Mouse (Mus musculus): ENCODE data around the gene Skp1a.

The Skp1a gene

DNA sequence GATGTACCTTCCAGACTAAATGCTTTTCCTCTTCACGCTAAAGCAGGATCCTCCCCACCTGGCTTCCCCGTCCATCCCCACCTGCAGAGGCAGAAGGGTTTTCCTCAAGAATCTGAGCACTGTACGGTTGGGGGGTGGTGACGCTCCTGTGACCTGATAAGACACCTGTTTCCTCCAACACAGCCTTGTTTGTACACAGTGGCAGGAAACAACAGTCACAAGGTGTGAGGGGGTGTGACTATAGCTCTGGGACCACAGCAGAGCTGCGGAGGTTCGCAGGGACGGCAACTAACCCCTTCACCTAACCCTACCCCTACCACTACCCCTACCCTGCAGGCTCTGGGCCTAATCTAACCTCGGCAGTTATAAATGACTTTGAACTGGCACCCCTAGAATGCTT, 43.6 kb downstream of the Skp1a start:
- in situ Hi-C loops (cut with MboI; ENCODE audit: unreplicated experiment in 2 of 2), result no loop called here

GRCm38 (mm10) chr11:52275774-52276555, 44.2 kb downstream of the Skp1a start:
- in situ Hi-C loops (cut with MboI; ENCODE audit: unreplicated experiment in 2 of 2), result no loop called here

GRCm38 (mm10) chr11:52276961-52277391, 45.2 kb downstream of the Skp1a start:
- in situ Hi-C loops (cut with MboI; ENCODE audit: unreplicated experiment in 2 of 2), result no loop called here

DNA sequence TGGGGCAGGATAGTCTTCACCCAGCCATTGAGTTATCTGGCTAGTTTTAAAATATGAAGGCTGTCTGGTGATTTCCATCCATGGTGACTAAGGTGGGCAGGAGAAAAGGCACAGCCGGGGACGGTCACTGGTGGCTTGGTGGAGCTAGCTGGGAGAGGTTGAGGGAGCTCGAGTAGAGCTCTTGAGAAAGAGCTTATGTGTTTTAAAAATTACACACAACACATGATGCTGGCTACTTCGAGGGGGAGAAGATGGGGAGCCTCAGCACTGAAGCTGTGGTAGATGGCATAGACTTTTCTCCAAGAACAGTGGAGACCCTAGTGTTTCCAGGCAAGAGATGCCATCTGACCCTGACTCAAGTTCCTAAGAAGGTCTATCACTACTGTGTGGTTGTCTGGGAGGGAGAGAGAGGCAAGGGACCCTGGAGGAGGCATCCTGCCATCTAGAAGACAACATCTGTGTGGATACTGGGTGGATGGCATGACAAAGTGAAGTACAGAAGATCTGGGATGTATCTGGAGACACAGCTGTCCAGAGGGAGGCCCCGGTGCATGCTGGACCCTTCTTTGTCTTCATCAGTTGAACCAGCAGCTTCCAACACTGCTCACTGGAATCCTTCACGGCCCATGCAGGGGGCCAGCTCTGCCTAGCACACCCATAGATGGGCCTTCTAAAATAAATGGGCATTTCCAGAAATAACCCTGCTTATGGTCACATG, 45.8 kb downstream of the Skp1a start:
- in situ Hi-C loops (cut with MboI; ENCODE audit: unreplicated experiment in 2 of 2), result no loop called here

- in situ Hi-C loops (cut with MboI; ENCODE audit: unreplicated experiment in 2 of 2), result no loop called here
Observed at GRCm38 (mm10) chr11:52278164-52278563, 46.4 kb downstream of the Skp1a start.

DNA sequence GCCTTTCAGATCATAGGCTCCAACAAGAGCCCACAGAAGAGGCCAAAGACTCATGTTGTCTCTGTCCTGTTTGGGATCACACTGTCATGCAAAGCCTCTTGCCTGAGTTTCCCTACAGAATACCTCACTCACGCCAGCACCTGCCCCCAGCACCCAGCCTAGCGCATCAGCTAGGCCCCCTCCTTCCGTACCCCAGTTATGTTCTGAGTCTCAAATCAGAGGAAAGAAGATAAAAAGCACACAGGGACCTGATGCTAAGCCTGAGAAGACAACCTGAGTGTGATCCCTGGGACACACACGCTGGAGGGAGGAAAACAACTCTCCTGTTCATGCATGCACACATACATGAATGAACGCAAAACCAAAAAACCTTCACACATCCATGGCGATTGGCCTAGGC, 47.2 kb downstream of the Skp1a start:
- in situ Hi-C loops (cut with MboI; ENCODE audit: unreplicated experiment in 2 of 2), result no loop called here

DNA sequence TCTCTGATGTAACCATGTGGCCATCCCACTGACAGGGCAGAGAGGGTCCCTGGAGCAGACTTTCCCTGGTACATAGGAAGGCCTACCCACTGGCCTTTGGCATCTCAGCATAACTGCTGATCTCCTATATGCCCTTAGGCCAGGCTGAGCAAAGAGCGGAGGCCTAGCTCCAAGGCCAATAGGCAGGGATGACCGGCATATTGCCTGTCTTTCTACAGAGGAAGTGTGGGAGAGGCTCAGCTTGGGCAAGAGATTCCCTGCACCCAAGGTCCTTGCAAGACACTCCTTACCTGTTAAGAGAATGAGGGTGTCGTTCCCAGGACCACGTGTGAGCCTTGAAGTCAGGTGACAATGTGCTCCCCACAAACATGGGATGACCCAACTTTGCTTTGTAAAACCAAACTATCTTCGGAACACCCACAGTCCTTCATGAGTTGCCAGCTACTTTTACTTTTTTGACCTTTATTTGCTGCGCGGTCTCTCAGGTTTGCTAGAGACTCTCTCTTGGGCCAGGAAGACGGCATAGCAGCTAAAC, 47.9 kb downstream of the Skp1a start:
- in situ Hi-C loops (cut with MboI; ENCODE audit: unreplicated experiment in 2 of 2), result no loop called here

DNA sequence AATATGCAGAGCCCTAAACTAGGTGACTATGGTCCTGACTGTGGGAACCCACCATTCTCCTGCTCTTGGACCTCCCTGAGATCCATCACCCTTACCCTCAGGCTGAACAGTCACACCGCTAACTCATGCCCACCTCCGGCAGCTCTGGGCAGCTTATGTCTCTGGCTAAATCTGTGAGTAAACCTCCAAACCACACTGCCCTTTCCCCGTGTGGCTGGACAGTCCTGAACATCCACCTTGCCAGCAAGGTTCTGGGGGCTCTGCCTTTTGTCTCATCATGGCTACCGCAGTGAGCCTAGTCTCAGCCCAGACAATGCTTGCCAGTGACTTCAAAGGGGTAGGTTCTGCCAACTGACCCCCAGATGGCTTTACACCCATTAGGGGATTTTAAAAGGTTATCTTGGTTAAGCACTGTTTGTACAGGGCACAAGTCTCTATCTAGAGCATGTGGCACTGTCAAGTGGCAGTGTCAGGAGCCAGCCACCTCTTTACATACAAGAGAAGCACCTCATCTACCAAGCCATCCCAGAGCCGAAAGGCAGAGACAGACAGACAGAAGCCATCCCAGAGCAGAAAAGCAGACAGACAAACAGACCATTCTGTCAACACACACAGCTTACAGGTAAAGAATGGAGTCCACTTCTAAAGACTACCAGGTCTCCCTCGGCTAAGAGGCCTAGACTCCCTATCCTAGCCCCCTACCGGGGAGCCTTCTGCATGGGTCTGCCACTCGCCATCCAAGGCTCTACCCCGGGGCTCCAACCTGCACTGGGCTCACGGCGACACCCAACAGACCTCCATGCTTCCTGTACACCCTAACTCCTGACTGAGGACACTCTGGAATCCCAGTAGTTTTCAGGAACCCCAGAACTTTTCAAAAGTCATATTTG, 49.0 kb downstream of the Skp1a start:
- in situ Hi-C loops (cut with MboI; ENCODE audit: unreplicated experiment in 2 of 2), result no loop called here

DNA sequence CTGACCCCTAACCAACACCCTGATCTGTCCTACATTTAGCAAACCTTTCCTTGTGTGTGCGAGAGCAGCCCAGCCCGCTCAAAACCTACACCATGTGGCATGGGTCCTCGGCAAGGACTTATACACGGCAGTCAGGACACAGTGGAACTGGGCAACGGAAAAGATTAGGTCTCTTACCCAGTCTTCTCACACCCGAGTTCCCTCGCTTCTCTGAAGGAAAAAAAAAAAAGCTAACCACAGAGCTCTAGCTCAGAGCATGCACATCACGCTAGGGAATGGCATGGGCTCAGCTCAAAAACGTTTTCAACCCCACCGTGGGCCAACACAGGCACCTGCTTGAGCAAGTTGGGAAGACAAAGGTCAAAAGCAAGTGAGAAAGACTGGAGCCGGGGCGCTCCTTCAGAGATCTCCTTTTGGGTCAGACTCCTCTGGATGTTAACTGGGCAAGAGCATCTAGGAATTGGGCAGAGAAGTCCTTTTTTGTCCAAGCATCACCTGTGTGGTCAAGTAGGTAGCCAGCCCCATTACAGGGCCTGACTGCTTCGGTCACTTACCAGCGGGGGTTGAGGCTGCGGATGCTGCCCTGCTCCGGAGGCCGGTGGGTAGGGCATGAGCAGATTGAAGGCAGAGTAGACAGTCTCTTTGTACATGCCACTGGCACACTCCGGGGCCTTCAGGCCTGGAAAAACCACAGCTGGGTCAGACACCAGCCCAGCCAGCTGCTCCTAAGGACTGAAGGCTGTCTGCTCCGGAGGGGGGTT, 50.0 kb downstream of the Skp1a start:
- in situ Hi-C loops (cut with MboI; ENCODE audit: unreplicated experiment in 2 of 2), result no loop called here

DNA sequence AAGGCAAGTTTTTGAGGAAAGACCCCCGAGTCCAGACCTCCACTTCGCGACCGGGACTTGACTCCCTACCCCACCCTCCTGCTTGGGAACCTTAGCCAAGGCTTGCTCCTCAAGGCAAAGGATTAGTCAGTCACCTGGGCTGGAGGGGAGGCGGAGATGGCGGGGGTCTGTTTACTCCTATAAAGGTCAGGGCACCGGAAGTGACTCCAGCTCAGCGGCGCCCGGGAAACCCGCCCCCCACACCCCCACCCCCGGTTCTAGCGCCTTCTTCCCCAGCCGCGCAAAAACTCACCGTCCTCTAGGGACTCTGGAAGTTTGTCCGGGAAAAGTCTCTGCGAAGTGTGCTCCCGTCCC, 50.6 kb downstream of the Skp1a start:
- in situ Hi-C loops (cut with MboI; ENCODE audit: unreplicated experiment in 2 of 2), result no loop called here

DNA sequence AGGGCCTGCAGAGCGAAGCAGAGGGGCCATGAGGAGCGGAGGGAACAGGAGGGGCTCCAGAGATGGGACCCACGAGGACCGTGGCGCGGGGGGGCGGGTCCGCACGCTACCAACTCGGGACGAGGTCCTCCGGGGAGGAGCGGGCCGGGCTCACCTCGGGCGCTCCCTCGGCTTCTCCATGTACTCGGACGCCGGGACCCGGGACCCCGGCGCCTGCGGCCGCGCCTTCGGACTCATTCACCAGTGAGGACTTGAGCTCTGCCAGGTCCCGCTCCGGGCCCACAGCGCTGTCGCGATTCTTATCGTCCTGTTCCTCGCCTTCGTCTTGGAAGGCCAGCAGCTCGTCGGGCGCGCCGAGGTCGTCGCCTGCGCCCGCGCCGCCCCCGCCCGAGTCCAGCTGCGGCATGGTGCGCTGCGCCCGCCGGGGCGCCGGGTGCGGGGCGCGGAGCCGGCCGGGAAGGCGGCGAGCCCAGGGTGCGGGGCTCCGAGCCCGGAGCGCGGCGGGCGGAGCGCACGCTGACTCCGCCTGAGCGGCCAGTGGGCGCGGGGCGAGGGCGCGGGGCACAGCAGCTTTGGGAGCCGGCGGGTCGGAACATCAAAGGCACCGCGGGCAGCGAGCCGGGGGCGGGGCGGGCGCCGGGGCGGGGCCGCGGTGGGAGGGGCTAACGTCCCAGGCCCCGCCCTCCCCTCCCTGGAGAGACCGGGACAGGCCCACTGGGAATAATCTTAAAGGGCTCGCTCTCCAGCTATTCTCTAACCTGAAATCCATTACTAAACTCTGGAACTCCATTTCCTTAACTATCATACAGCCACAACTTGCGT, 51.2 kb downstream of the Skp1a start, which contains the start of gene Tcf7:
Tcf7 (minus strand) TSS at position 241 of the 822 bp plus-strand sequence.
- in situ Hi-C loops (cut with MboI; ENCODE audit: unreplicated experiment in 2 of 2), result no loop called here

GRCm38 (mm10) chr11:52283596-52284571, 52.1 kb downstream of the Skp1a start:
- in situ Hi-C loops (cut with MboI; ENCODE audit: unreplicated experiment in 2 of 2), result no loop called here

DNA sequence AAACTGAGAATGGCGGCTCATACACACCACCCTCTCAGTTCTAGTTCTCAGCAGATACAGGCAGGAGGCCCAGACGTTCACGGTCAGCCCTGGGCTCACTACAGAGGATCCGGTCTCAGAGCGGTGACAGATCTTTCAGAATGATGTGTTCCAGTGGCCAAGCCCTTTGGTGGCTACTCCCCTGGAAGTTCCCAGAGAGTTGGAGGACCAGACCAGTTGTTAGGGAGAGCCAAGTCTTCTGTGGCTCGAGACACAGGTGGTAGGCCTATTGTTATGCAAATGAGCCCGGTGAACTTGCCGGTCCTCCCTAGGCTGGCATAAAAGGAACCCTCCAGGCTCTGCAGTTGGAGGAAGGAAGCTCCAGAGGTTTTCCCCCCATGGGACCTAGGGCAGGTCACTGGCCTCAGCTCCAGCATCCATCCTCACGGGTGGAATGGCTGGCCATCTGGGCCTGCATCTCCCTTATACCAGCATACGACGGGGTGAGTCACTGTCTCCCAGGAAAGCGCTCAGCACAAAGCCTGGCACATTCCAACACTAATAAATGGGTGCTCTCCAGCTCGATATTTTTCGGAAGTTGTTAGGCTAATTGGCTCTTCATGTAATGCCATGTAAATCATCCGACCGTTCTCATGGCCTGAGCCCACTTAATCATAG, 54.6 kb downstream of the Skp1a start:
- in situ Hi-C loops (cut with MboI; ENCODE audit: unreplicated experiment in 2 of 2), result no loop called here

GRCm38 (mm10) chr11:52286958-52287305, 55.1 kb downstream of the Skp1a start:
- in situ Hi-C loops (cut with MboI; ENCODE audit: unreplicated experiment in 2 of 2), result no loop called here

DNA sequence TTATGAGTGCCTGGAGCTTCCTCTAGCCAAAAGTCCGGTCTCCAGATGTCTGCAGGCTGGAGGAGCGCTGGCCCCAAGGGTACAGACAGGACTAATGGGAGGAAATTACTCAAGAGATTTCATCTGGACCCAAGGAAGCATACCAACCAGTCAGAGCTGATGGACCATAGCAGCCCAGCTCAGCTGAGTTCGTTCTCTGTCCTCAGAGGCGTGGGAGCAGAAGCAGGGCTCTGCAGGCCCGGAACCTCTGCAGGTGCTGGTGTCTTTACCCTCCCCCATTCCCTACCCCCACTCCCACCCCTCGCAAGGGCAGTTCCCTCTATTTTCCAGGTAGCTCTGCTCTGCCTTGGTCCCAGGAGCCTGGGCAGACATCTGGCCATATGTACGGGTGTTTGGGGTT, 60.6 kb downstream of the Skp1a start:
- in situ Hi-C loops (cut with MboI; ENCODE audit: unreplicated experiment in 2 of 2), result no loop called here

DNA sequence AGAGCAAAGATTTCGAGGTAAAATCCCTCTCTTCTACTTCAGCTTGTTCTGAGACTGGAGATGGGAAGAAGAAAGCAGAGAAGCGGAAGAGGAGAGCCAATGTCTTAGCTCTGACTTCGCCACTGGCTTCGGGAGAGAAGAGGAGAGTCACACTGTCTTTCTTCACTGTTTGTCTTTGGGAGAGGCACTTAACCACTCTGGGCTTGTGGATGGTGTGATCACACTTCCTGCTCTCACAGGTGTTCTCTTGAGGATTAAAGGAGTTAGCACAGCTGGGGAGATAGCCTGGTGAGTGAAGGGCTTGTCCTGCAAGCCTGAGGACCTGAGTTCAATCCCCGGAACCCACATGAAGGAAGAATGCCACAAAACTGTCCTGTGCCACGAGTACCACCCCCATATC, 61.1 kb downstream of the Skp1a start:
- in situ Hi-C loops (cut with MboI; ENCODE audit: unreplicated experiment in 2 of 2), result no loop called here

DNA sequence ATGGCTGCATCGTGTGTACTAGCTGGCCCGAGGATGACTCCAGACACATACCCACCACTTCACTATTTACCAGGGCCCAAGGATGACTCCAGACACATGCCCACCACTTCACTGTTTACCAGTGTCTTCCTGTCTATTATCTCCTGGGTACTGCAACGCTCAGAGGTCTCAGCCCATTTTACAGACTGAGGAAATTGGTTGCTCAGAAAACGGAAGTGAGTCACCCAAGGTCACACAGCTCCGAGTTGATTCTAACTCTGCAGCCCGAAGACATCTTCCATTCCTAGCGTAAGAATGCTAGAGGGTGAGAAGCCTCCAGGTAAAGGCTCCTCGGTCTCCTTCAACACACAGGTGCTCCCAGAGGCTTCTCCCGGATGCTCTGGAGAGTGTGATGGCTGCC, 62.3 kb downstream of the Skp1a start:
- in situ Hi-C loops (cut with MboI; ENCODE audit: unreplicated experiment in 2 of 2), result no loop called here
